Mouse (Mus musculus) hematopoietic stem cell, adult 5-6 weeks (primary cell): ENCODE results near the gene Sdccag8. TPM values are rescaled to one million over a fixed set of nuclear protein-coding genes. Genes with fewer than 3 reads are reported as not detected.

Source experiments
- ATAC-seq, 2 experiments: fragments of 125-278 bp in 1 of 2; replicated peaks in 1 of 2; 2 replicates each; pipeline ENCODE4 v1.8.0; 2016 to 2017; ENCODE audit warnings: inconsistent platforms in 2 of 2, mild to moderate bottlenecking in 2 of 2, moderate number of reproducible peaks in 2 of 2, low read depth in 1 of 2, moderate TSS enrichment in 1 of 2; ENCODE audit not compliant: low FRiP score in 2 of 2, poor library complexity in 2 of 2, severe bottlenecking in 2 of 2, insufficient read depth in 1 of 2, low TSS enrichment in 1 of 2
- total RNA-seq: library from RNA; stranded (forward); fragments of 172-1452, 232-1000 nt; gene quantifications from 2 replicates; pipeline ENCODE4 v1.2.3, GENCODE M21; 2017

Sdccag8 gene
- 36.5 and 38.8 TPM in 2 replicates for total RNA-seq

DNA sequence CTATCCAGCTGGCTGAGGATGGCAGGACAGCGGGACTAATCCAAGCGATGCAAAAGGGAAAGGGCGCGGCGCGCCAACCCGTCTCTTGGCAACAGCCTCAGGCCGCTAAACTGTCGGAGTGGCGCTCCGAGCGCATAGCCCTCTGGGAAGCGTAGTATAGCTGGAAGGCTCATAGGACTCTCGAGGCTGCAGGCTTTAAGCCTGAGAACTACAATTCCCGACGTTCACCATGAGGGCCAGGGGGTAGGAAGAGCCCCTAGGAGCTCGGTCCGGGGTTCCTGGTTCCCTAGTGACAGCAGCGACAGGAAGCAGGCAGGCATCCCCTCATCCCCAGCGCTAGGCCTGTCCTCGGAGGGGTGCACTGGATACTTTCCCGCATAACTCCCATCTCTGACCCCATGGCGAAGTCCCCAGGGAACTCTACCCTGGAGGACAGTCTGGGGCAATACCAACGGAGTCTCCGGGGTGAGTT, at the start of gene Sdccag8:
Gene Sdccag8, plus strand, starts transcription at position 70 of the 472 bp plus-strand sequence.
- ATAC-seq = peak; percentile 92 to 94

DNA sequence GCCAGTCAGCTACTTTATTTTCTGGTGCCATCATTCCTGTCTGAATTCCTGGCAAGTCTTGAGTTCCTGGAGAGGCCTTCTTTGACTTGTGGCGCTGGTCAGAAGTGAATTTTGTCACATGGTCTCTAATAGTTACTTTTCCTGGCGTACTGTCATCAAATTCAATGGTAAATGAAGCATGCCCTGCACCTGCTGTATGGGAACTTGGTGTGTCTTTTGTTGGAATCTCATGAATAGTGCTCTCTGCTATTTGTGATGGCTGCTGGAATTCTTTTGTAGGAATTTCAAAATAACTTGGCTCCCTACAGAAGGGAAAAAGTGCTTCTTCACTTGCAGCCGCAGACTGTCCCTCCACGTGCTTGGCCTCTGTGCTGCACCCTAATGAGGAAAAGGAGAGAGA, 39.9 kb upstream of the Sdccag8 start:
- no peak for ATAC-seq

DNA sequence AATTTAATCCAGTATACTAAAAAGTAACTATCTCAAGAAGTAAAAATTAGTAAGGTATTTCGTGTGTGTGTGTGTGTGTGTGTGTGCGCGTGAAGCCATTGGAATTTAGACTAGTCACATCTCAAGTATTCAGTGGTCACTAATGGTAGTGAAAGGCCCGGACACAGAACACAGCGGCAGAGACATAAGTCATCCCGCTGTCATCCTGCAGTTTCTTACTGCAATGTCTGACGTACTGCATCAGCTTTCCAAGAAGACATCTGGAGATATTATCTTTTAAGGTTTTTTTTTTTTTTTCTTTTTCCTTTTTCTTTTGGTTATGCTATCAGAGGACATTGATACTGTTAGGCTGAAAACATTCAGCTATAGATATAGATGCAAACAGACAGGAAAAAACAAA, 25.1 kb upstream of the Sdccag8 start:
- no peak for ATAC-seq

DNA sequence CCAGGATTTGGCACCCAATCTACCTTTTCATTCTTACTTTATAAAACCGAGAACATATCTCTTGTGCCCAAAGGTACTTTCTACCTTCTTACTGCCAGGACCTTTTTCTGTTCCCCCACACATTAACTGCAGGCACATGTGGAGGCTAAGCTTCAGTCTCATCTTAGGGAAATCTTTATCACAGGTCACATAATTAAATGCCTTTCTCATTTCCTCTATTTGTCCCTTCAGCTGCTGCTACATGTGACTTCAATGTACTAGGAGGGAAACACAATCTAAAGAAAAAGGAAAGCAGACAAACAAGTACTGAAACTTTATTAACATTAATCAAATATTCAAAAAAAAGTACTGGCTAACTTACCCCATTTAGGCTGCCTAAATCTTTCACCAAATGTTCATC, 22.3 kb upstream of the Sdccag8 start:
- ATAC-seq = no peak

DNA sequence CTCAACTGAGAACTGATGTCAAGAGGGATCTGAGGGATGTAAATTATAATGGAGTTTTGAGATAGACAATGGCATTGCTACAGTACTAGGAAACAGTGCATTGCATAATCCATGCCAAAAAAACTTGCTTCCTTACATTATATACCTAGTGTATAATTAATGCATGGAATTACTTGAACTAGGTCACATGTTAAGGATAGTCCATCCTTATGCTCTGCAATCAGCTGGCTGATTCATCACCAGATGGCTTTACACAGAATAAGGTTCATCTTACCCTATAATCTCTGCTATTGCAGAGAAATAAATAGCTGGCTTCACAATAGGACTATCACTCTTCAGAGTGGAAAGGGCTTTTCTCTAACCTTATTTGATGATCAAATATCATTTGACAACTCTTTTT, 15.8 kb upstream of the Sdccag8 start:
- ATAC-seq = no peak

DNA sequence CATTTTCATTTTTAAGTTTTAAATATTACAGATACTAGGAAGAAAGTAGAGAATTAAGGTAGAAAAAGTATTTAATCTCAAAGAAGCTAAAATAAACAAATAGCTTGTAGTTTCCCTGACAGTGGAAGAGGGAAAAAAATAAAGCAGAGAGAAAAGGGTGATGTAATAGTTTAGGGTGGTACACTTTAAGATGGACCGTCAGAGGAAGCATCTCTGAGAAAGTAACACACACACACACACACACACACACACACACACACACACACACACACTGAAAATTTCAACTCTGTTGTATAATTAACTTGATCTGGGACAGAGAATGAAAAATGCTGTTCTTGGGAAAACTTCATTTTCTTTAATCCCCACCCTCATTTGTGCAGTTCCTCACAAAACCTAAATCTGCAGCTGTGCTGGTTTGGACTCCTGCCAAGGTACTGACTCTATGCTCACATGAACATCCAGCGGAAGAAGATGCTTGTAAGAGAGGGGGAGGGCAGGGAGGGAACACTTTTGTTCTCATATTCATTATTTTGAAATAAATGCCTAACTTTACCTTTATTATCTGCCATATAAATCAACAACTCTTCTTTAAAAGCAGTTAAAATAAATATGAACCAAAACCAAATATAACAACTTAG, 13.6 kb upstream of the Sdccag8 start:
- peak; percentile 91 to 95 for ATAC-seq

DNA sequence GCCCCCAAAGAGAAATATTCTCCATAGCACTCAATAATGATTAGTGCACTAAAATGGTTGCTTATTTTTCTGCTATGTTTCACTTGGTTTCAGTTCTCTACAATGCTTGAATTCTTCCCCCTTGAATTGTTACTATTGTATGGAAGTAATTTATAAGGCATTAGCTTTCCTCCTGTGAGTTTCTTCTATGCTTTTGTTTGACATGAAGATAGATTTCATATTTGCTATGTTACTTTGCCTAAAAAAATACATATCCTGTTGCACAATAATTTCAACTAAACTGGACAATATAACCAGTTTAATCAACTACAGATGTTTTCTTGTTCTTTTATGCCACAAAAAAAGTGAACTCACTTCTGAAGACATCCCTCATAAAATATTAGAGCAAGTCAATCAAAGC, 4.3 kb upstream of the Sdccag8 start:
- no peak for ATAC-seq

DNA sequence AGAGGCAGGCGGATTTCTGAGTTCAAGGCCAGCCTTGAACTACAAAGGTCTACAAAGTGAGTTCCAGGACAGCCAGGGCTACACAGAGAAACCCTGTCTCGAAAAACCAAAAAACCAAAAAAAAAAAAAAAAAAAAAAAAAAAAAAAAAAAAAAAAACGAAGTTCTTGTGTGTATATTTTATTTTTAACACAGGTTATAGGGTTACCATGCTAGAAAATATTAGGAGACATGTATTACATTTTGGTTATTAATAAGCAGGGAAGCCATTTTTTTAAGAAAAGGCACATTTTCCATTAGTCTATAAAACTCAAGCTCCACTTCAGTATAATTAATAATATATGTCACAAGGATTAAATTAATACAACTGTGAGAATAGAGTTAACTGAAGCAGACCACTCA, 2.6 kb upstream of the Sdccag8 start:
- no peak for ATAC-seq

DNA sequence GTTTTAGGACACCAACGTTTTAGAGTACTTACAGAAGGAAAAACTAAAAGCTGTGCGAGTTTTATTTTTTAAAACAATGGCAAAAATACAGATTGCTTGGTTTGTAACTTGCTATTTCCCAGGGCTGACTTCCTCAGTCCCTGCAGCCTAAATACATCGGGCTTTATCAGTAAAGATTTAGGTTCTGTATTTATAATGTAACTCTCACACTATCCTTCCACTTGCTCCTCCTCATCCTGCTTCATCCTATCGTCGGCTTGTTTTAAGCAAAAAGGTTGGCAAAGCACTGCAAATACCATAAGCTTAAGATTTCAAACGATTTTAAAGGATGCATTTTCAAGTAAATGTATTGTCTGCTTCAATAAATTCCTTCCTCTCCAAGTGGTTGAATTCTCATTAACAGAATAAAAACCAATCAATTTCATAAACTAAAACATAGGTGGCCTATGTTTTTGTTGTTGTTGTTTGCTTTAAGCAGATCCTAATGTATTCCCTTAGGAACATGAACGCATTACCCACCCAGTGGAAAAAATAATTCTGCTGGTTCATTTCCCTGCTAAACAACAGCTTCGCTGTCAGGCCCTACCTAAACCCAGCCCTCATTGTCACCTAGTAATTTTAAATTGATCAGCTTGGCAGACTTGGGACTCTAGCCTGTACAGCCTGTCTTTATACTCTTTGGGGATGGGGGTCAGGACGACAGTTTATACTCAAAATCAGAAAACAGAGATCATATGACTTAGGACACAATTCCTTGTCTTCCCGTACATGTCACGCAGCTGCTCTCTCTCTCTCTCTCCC, 1.8 kb upstream of the Sdccag8 start:
- no peak for ATAC-seq

DNA sequence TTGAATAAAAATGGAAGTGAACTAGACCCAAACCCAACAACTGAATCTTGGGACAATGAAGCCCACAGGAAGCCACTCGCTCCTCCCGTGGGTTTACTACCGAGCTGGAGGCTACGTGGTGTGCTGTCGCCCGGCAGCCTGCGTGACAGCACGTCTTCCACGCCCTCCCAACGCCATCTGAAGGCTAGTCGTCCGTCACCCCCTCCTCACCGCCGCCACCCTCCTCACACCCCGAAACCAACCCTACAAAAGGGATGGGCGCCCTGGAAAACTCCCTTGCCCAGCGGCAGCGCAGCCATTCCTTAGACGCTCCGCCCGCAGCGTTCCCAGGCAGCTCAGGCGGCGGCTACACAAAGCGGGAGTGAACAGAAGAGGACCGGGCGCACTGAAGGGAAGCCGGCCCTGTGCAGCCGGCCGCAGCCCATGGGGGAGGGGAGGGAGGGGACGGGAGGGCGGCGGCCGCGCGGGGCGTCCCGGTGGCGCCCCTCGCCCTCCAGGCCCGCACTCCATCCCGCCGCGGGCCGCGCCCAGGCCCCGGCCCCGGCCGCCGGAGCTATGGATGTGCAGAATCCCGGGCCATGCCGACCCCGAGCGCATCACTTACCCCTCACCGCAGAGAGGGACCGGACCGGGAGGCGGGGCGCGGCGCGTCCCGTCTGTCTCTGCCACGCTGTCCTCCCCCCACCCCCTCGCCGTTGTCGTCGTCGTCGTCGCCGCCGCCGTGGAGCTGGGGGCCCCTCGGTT, 996 bp upstream of the Sdccag8 start:
- peak in 1 of 2 experiments; percentile 18; a peak in 2 of 4 replicates for ATAC-seq

DNA sequence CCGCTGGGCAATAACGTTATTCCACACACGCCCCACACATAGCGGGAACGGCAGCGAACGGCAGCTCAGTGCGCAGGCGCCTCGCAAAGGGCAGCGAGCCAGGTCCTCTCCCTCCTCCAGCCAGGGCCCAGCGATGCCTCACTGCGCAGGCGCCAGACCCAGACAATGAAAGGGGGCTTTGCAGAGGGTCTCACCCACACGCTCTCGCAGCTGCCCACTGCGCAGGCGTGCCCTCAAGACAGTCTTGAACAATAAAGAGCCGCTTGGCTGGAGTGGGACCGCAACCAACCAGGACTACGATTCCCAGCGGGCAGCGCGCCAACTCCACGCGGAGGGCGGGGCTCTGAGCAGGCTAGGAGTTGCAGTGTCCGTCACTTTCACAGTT, 432 bp upstream of the Sdccag8 start, which contains the start of gene Cep170:
Gene Cep170, minus strand, starts transcription at position 32 of the 385 bp plus-strand sequence.
- ATAC-seq = peak; percentile 53 to 65

DNA sequence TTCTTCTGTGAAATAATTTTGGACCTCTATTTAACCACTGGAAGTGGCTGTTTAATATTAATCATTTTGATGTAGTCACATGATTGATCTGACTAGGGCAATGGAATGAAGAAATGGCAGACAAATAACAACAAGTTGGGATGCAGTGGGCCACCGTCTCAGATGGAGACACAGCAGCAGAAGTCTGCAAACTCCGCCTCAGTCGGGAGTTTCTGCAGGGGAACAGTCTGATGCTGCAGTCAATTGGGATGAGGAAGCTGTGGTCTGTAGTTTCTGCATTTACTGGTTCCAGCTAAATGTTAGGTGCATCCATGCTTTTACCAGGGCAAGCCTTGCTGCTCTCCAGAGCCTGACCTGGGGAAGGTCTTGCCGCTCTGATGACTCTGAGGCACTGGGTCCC, 2.3 kb downstream of the Sdccag8 start:
- no peak for ATAC-seq

DNA sequence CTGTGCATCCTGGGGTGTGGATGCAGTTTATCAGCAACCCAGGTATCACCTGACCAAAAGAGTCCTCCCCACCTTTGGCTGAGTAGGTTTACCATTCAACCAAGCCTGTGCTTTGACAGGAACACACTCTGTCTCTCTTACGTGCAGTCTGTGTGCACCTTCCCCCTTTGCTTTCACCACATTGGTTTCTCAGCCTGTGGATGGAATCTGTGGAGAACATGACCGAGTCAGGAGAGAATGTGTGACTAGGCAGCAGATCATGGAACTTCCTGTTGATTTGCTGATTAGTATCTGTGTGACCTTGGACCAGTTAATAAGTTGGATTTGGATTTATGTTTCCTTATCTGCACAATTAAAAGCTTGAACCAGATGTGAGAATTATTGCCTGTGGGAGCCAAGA, 3.7 kb downstream of the Sdccag8 start:
- no peak for ATAC-seq

DNA sequence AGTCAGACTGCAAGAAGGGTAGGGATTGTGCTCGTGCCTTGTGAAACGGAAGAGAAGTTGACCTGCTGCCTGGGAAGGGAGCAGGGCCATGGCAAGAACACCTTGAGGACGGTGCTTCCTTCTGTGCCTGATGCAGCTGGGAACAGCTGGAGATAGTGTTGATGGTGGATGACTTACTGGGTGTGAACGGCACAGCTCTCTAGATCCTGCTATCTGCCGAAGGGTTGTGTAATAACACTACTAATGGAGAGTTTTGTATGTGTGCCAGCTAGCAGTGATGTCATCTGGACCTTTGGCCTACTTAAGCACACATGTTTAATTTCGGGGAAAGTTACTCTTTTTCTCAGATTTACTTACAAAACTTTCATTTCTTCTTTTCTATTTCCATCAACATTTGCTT, 4.3 kb downstream of the Sdccag8 start:
- no peak for ATAC-seq

DNA sequence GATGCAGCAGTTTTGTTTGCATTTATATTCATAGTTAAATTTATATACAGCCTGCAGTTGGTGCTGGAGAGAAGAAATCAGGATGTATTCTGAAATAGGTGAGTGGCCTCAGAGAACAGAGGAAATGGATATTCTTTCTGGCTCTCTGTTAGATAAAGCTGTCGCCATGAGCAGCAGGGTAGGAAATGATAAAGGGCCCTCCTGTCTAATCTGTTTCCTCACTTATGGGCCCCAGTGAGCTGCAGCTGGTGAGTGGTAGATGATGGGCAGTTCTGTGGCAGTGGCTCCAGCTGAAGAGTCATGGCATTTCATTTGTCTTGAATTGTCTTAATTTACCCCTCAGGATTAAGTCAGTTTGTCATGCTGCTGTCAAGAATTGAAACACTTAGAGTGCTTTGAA, 7.5 kb downstream of the Sdccag8 start:
- ATAC-seq = peak; percentile 63 to 80; a peak in 3 of 4 replicates

DNA sequence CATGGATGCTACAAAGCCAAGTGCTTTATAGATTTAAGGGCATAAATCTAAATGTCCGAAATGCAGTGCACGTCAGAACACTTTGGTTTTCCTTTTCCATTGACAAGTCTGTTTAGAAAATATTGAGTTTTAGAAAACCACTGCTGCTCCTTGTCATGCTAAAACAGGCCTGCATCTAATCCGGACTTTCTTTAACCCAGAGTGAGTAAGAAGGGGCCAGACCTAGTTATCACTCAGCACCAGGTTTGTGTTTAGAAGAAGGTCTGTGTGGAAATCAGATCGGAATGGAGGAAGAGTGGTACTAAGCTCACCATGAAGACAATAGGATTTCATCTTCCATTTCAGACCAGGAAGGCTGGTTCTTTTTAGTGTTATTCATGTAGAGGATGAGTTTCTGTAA, 8.5 kb downstream of the Sdccag8 start:
- no peak for ATAC-seq

DNA sequence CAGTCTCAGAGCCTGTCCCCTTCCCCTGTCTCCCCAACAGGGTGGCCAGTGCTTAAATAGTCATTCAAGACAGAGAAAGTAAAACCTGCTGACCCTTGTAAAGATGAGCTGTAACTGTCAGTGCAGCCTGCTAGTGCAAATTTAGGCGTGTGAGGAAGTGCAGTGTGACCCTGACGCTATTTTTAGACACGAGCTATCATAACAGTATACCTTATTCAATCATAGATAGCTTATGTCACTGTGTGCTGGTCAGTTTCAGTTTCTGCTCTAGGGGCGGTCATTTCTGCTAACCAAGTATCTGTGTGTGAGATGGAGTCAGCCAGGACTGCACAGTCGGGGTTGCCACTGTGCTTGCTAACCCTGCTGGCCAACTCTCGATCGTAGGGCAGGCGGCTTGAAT, 9.4 kb downstream of the Sdccag8 start:
- no peak for ATAC-seq

DNA sequence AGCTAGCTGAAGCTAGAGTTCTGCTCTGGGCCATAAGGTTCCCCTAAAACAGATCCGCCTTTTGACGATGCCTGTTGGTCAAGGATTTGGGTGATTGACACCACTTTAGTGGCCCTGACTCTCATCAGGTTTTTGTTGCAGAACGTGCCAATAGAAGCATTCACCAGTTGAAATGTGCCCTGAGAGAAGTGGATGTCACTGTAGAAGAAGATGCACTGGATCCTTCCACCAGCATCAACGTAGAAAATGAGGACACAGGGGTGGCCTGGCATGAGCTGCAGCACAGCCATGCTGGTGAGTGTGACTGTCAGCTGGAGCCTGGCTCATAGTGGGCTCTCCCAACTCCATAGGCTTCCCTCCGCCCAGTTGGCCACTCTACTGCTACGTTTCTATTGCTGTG, 10.2 kb downstream of the Sdccag8 start:
- no peak for ATAC-seq
